Mouse (Mus musculus): Measurements from ENCODE around the gene Rae1. TPM values are rescaled to one million over a fixed set of nuclear protein-coding genes. Genes with fewer than 3 reads are reported as not detected.

The Rae1 gene
- polyA plus RNA-seq, 1 experiment from 2014 or later = 103 TPM

- Histone ChIP-seq H3K27ac (ENCODE audit: poor library complexity, severe bottlenecking) (peak overlapping the region; percentile 64), H3K4me3 (peak overlapping the region; percentile 44), H3K9ac (peak overlapping the region; percentile 64), H3K4me1 (replicated peaks) (peaks cover 47% of the 10 kb centered on the region), H3K9me3 (replicated peaks) (no peaks in the 10 kb centered on the region), H3K27me3 (replicated peaks) (no peaks in the 10 kb centered on the region; the same call in 1 of the 2 replicates), H3K36me3 (peaks cover 25% of the 10 kb centered on the region), H3K4me2 (peak overlapping the region; percentile 87)
- peak; percentile 82 for ATAC-seq (ENCODE audit: insufficient number of reproducible peaks, low FRiP score)
- under 1% methylated on average over 29 of the region's 29 CpGs for WGBS
Observed at GRCm38 (mm10) chr2:173019790-173020189, 19.9 kb downstream of the Rae1 start.

- Histone ChIP-seq H3K27me3 (replicated peaks) (no peaks in the 10 kb centered on the region; the same call in 1 of the 2 replicates), H3K4me1 (replicated peaks) (peaks cover 51% of the 10 kb centered on the region), H3K9ac (peak within 1 kb of the TSS; percentile 64), H3K27ac (ENCODE audit: poor library complexity, severe bottlenecking) (peak within 1 kb of the TSS; percentile 64), H3K4me3 (peak within 1 kb of the TSS; percentile 44), H3K36me3 (peaks cover 21% of the 10 kb centered on the region), H3K9me3 (replicated peaks) (no peaks in the 10 kb centered on the region), H3K4me2 (peak within 1 kb of the TSS; percentile 87)
- 39% methylated on average over 11 of the region's 11 CpGs for WGBS
- ATAC-seq (ENCODE audit: insufficient number of reproducible peaks, low FRiP score) = no peak
Observed at GRCm38 (mm10) chr2:173020430-173020829, 20.5 kb downstream of the Rae1 start, which contains the start of gene Rbm38. TSS of gene Rbm38 (plus strand) at chr2:173020498.

DNA sequence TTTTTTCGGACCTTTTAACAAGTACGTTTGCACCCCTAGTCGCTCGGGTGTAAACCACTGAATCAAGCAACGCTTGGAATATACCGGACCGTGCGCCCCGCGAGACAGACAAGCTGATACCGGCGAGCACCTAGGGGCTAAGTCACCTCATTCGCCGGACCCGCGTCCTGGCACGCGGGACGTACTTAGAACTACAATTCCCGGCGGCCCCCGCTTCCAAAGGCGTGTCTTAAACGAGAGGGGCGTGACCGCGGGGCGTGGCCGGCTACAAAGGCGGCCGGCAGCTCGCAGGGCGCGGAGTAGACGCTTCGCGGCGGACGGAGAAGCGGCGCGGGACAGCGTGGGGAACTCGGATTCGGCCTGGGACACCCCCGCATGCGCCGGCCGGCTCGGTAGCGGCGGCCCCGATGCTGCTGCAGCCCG lies 21.7 kb downstream of the Rae1 start:
- Histone ChIP-seq H3K4me3 (peak overlapping the region; percentile 89), H3K4me2 (peak overlapping the region; percentile 81), H3K4me1 (replicated peaks) (peaks cover 64% of the 10 kb centered on the region), H3K9me3 (replicated peaks) (no peaks in the 10 kb centered on the region), H3K9ac (peak overlapping the region; percentile 90), H3K27ac (ENCODE audit: poor library complexity, severe bottlenecking) (peak overlapping the region; percentile 76), H3K36me3 (peaks cover 23% of the 10 kb centered on the region), H3K27me3 (replicated peaks) (no peaks in the 10 kb centered on the region; the same call in 1 of the 2 replicates)
- ATAC-seq (ENCODE audit: insufficient number of reproducible peaks, low FRiP score) = peak; percentile 79
- WGBS = under 1% methylated on average over 54 of the region's 54 CpGs

- H3K27me3 ChIP-seq (replicated peaks) = no peaks in the 10 kb centered on the region; the same call in 1 of the 2 replicates
- peak overlapping the region; percentile 76 for H3K27ac ChIP-seq (ENCODE audit: poor library complexity, severe bottlenecking)
- no peaks in the 10 kb centered on the region for H3K9me3 ChIP-seq (replicated peaks)
- H3K9ac ChIP-seq = peak overlapping the region; percentile 90
- peaks cover 29% of the 10 kb centered on the region for H3K36me3 ChIP-seq
- ATAC-seq (ENCODE audit: insufficient number of reproducible peaks, low FRiP score) = peak; percentile 27
- WGBS = under 1% methylated on average over 51 of the region's 51 CpGs
- H3K4me3 ChIP-seq = peak overlapping the region; percentile 89
- H3K4me1 ChIP-seq (replicated peaks) = peaks cover 69% of the 10 kb centered on the region
- peak overlapping the region; percentile 81 for H3K4me2 ChIP-seq
Observed at GRCm38 (mm10) chr2:173022056-173022681, 22.3 kb downstream of the Rae1 start.

DNA sequence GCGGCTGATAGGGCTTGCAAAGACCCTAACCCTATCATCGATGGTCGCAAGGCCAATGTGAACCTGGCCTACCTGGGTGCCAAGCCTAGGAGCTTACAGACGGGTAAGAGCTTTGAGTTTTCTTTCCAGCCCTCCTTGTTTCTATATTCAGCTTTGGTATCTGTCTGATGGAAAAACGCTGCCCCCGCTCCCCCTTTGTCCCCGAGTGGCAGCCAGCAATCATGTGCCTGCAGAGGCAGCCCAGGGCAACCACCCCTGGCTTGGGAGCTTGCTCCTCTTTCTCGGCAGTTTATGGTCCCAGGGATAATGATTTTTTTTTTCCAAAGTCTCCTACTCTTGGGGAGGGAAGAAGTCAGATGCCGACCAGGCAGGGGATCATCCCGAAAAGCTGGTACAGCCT lies 22.9 kb downstream of the Rae1 start:
- peaks cover 35% of the 10 kb centered on the region for H3K36me3 ChIP-seq
- no peaks in the 10 kb centered on the region; the same call in 1 of the 2 replicates for H3K27me3 ChIP-seq (replicated peaks)
- peak overlapping the region; percentile 90 for H3K9ac ChIP-seq
- H3K27ac ChIP-seq (ENCODE audit: poor library complexity, severe bottlenecking) = peak overlapping the region; percentile 76
- H3K9me3 ChIP-seq (replicated peaks) = no peaks in the 10 kb centered on the region
- no peak for ATAC-seq (ENCODE audit: insufficient number of reproducible peaks, low FRiP score)
- peaks cover 75% of the 10 kb centered on the region for H3K4me1 ChIP-seq (replicated peaks)
- H3K4me2 ChIP-seq = peak overlapping the region; percentile 81
- 26% methylated on average over 10 of the region's 10 CpGs for WGBS
- H3K4me3 ChIP-seq = peak overlapping the region; percentile 89

DNA sequence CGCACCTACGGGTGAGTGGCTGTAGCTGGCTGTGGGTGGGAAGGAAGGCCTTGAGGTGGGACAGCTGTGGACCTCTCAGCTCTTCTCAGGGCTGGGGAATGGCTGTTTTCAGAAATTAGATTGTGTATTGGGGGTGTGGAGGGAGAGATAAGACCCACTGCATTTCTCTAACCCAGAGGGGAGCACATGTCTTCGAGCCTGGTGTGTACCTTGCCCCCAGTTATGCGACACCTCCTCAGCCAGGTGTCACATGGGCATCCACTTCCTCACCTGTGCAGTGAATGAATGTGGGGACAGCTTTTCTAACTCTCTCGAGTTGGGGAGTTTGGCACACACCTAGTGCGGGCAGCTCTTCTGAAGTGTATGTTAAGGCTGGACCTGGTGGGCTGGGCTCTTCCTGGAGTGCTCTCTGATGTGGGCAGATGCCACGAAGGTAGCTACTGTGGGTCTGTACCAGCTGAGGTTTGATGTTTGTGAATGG lies 23.5 kb downstream of the Rae1 start:
- H3K4me3 ChIP-seq = peak overlapping the region; percentile 89
- no peak for ATAC-seq (ENCODE audit: insufficient number of reproducible peaks, low FRiP score)
- no peaks in the 10 kb centered on the region; the same call in 1 of the 2 replicates for H3K27me3 ChIP-seq (replicated peaks)
- WGBS = 53% methylated on average over 7 of the region's 7 CpGs
- H3K9me3 ChIP-seq (replicated peaks) = no peaks in the 10 kb centered on the region
- H3K4me1 ChIP-seq (replicated peaks) = peaks cover 75% of the 10 kb centered on the region
- H3K9ac ChIP-seq = peak overlapping the region; percentile 90
- peaks cover 40% of the 10 kb centered on the region for H3K36me3 ChIP-seq
- peak overlapping the region; percentile 76 for H3K27ac ChIP-seq (ENCODE audit: poor library complexity, severe bottlenecking)
- peak overlapping the region; percentile 81 for H3K4me2 ChIP-seq

GRCm38 (mm10) chr2:173023966-173024365 lies 24.0 kb downstream of the Rae1 start:
- no peak for ATAC-seq (ENCODE audit: insufficient number of reproducible peaks, low FRiP score)
- H3K27me3 ChIP-seq (replicated peaks) = no peaks in the 10 kb centered on the region; the same call in 1 of the 2 replicates
- peak overlapping the region; percentile 81 for H3K4me2 ChIP-seq
- WGBS = 59% methylated on average over 4 of the region's 4 CpGs
- H3K27ac ChIP-seq (ENCODE audit: poor library complexity, severe bottlenecking) = peak overlapping the region; percentile 40; the same call in 1 of the 2 replicates
- H3K4me3 ChIP-seq = peak overlapping the region; percentile 89
- H3K9ac ChIP-seq = peak overlapping the region; percentile 90
- peaks cover 75% of the 10 kb centered on the region for H3K4me1 ChIP-seq (replicated peaks)
- no peaks in the 10 kb centered on the region for H3K9me3 ChIP-seq (replicated peaks)
- H3K36me3 ChIP-seq = peaks cover 46% of the 10 kb centered on the region

DNA sequence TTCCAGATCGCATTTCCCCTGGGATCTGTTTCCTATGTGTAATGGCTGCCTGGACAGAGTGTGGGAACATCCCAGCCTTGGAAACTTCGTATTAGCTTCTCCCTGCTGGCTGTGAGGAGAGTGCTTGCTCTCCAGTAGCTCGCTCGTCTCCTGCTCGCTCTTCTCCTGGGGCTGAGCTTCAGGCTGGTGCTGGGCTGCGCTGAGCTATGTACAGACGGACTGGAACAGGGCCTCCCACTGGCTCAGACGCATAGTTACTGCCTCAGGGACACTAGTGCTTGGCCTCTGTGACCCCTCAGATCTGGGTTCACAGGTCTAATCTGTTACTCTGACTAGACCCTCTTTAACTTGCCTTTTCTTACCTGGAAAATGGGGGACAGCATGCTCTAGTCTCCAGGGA lies 24.5 kb downstream of the Rae1 start:
- ATAC-seq (ENCODE audit: insufficient number of reproducible peaks, low FRiP score) = no peak
- Histone ChIP-seq H3K4me1 (replicated peaks) (peaks cover 75% of the 10 kb centered on the region), H3K4me3 (peak overlapping the region; percentile 89), H3K27ac (ENCODE audit: poor library complexity, severe bottlenecking) (peak overlapping the region; percentile 40; the same call in 1 of the 2 replicates), H3K4me2 (peak overlapping the region; percentile 81), H3K36me3 (peaks cover 50% of the 10 kb centered on the region), H3K27me3 (replicated peaks) (no peaks in the 10 kb centered on the region; the same call in 1 of the 2 replicates), H3K9ac (peak overlapping the region; percentile 90), H3K9me3 (replicated peaks) (no peaks in the 10 kb centered on the region)
- 61% methylated on average over 8 of the region's 8 CpGs for WGBS

GRCm38 (mm10) chr2:173024938-173025337 lies 25.0 kb downstream of the Rae1 start:
- WGBS = 19% methylated on average over 4 of the region's 4 CpGs
- Histone ChIP-seq H3K27me3 (replicated peaks) (no peaks in the 10 kb centered on the region; the same call in 1 of the 2 replicates), H3K27ac (ENCODE audit: poor library complexity, severe bottlenecking) (peak overlapping the region; percentile 40; the same call in 1 of the 2 replicates), H3K4me3 (peak overlapping the region; percentile 89), H3K36me3 (peaks cover 56% of the 10 kb centered on the region), H3K9me3 (replicated peaks) (no peaks in the 10 kb centered on the region), H3K4me1 (replicated peaks) (peaks cover 75% of the 10 kb centered on the region), H3K9ac (peak overlapping the region; percentile 90), H3K4me2 (peak overlapping the region; percentile 81)
- peak; percentile 12; the same call in 1 of the 2 replicates for ATAC-seq (ENCODE audit: insufficient number of reproducible peaks, low FRiP score)

- H3K27me3 ChIP-seq (replicated peaks) = no peaks in the 10 kb centered on the region
- H3K4me3 ChIP-seq = peak overlapping the region; percentile 89
- H3K9ac ChIP-seq = peak overlapping the region; percentile 90
- H3K4me1 ChIP-seq (replicated peaks) = peaks cover 83% of the 10 kb centered on the region
- 69% methylated on average over 5 of the region's 5 CpGs for WGBS
- peak overlapping the region; percentile 40 for H3K27ac ChIP-seq (ENCODE audit: poor library complexity, severe bottlenecking)
- ATAC-seq (ENCODE audit: insufficient number of reproducible peaks, low FRiP score) = 0 out of 2 replicates have a peak, but pooled peaks have one; percentile 9
- H3K9me3 ChIP-seq (replicated peaks) = no peaks in the 10 kb centered on the region
- peaks cover 69% of the 10 kb centered on the region for H3K36me3 ChIP-seq
- peak overlapping the region; percentile 81 for H3K4me2 ChIP-seq
Observed at GRCm38 (mm10) chr2:173026286-173026685, 26.4 kb downstream of the Rae1 start.

DNA sequence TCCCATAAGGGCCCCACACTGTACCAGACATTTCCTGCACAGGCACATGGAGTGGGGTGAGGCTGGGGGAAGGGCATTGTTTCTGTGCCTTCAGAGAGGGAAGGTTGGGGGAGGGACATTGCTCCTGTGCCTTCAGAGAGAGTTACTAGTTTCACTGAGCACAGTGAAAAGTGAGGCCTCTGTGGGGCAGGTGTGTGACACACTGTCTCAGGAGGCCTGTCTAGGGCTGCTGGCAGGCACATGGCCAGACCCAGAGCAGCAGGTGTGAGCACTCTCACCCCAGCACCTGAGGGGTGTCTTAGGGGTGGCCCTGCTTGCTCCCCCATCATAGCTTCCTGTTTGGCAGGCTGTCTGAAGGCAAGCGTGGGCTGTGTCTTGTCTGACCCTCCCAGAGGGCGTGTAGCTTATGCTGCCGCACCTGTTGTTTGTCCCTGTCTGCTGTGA lies 26.8 kb downstream of the Rae1 start:
- 58% methylated on average over 3 of the region's 3 CpGs for WGBS
- Histone ChIP-seq H3K27me3 (replicated peaks) (no peaks in the 10 kb centered on the region), H3K4me2 (peak overlapping the region; percentile 81), H3K27ac (ENCODE audit: poor library complexity, severe bottlenecking) (peak overlapping the region; percentile 40), H3K9ac (peak overlapping the region; percentile 90), H3K36me3 (peaks cover 73% of the 10 kb centered on the region), H3K4me3 (peak overlapping the region; percentile 89), H3K9me3 (replicated peaks) (no peaks in the 10 kb centered on the region), H3K4me1 (replicated peaks) (peaks cover 85% of the 10 kb centered on the region)
- ATAC-seq (ENCODE audit: insufficient number of reproducible peaks, low FRiP score) = no peak

All from heart, embryonic 12.5 days (tissue).